Mouse (Mus musculus) splenic B cell, adult 2 months (primary cell): Measurements from ENCODE around the gene Efna1.

Experiments
- DNase-seq: peaks from one replicate; pipeline ENCODE4 v3.0.0-alpha.2; 2011; ENCODE audit warnings: low read depth, low spot score
- H3K27me3 ChIP-seq: 2 replicates; pipeline ENCODE4 v1.6.1; 2012; ENCODE audit warnings: mild to moderate bottlenecking, low read length, moderate library complexity, mixed read lengths; ENCODE audit not compliant: control insufficient read depth, poor library complexity, insufficient read depth, severe bottlenecking
- H3K36me3 ChIP-seq: 2 replicates; pipeline ENCODE4 v1.6.1; 2012; ENCODE audit warnings: mild to moderate bottlenecking, low read length, moderate library complexity, mixed read lengths; ENCODE audit not compliant: control insufficient read depth, poor library complexity, insufficient read depth, severe bottlenecking

Efna1 gene

DNA sequence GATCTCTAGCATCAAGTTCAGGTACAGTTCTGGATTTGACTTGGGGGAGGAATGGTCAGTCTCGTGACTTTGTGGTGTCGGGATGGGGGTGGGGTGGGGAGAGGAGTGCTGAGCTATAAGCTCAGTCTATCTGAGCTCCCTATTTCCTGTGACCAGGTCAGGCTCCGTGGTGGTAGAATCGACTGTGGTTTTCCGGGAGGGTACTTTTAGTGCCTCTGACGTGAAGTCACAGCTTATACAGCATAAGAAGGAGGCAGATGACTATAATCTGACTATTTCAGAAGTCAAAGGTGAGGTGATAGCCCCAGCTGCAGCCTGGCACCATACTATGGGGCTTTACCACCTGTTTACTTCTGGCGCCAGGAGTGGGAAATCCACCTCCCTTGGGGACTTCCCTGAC lies 49.6 kb downstream of the Efna1 start:
- Histone ChIP-seq H3K27me3 (no peaks in the 10 kb centered on the region), H3K36me3 (no peaks in the 10 kb centered on the region; the same call in 1 of the 2 replicates)
- peak; percentile 65 for DNase-seq

DNA sequence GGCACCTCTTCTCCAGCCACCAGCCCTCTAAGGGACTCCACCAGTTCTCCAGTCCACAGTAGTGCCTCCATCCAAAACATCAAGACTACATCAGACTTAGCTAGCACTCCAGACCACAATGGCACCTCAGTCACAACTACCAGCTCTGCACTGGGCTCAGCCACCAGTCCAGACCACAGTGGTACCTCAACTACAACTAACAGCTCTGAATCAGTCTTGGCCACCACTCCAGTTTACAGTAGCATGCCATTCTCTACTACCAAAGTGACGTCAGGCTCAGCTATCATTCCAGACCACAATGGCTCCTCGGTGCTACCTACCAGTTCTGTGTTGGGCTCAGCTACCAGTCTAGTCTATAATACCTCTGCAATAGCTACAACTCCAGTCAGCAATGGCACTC lies 50.4 kb downstream of the Efna1 start:
- Histone ChIP-seq H3K27me3 (no peaks in the 10 kb centered on the region), H3K36me3 (no peaks in the 10 kb centered on the region)
- no peak for DNase-seq

DNA sequence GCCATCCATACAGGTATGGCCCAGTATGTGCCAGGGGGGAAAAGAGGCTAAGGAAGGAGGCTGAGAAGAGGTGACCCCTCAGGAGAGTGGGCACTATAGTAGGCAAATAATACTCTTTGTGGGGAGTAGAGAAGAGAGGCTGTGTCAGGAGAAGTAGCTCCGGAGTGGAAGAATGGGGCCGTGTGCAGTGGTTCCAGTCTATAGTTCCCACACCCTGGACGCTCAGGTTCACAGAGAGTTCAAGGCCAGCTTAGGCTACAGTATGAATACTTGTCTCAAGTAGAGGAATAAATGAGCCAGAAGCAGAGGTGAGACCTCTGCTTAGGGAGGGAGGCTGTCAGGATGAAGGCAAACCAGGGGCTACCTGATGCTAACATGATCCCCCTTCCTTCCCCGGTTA lies 51.7 kb downstream of the Efna1 start:
- DNase-seq: no peak
- Histone ChIP-seq H3K36me3 (no peaks in the 10 kb centered on the region), H3K27me3 (no peaks in the 10 kb centered on the region)

DNA sequence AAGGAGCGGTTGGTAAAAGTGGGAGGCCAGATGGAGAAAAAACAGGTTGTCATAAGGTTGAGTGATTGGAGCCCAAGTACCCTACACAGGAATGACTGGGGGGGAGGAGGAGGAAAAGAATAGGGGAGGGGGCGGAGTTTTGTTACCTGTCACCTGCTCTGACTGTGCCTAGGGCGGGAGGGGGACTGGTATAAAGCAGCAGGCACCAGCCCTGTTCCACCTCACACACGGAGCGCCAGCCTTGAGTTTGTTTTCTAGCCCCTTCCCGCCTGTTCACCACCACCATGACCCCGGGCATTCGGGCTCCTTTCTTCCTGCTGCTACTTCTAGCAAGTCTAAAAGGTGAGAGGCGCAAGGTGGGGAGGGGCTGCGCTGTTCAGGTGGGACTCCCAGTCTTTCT lies 52.1 kb downstream of the Efna1 start, which contains the start of gene Muc1:
Muc1 (plus strand) TSS at position 222 of the 400 bp plus-strand sequence.
- Histone ChIP-seq H3K36me3 (no peaks in the 10 kb centered on the region), H3K27me3 (no peaks in the 10 kb centered on the region)
- no peak for DNase-seq

DNA sequence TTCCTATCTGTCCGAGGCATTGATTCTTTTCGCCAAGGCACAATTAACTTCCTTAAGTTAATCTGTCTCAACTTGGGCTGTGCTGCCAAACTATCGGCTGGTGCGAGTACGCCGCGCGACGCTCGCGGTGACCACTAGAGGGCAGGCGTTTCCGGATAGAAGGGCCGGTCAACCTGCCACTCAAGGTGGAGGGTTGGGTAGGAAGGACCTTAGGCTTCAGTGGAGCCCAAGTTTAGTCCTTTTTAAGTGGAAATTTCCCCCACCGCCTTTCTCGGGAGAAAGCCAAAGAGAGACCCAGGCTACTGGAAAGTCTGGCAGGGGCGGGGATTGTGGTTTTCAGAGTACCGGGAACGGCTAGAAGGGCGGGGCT lies 52.8 kb downstream of the Efna1 start:
- peak; percentile 91 for DNase-seq
- Histone ChIP-seq H3K36me3 (no peaks in the 10 kb centered on the region), H3K27me3 (no peaks in the 10 kb centered on the region)

DNA sequence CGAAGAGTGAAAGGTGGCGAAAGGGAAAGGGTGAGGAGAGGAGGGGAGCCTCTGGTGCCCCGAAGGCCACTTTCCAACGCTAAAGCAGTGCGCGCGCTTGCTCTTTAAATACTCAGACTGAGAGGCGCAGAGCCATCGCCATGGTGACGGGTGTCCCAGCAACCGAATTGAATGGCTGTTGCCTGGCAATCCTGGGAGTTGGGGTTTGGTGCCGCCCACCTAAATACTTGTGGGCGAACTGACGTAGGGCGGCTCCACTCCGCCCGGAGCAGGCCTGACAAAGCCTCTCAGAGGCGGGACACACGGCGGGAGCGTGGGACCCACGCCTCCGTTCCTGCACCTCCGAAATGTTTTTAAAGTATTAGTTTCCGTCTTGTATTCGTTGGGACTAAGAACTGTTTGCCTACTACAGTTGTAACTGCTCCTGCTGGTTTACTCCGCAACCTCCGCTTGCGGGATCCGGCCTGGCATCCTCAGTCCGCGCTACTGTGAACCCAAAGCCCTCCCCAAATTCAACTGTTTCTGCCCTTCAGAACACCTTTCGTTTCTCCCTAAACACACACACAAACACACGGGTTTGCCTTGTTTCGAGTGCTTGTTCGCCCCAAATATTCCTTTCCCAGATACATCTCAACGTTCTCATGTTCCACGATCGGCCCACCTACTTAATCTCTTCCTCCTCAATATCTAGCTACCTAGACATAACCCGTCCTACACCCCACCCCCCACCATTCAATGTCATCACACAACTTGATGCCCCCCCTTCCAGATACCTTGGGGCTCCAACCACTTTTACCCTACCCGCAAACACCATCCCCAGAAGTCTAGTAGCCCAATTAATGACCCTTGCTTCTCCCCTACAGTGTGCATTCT lies 53.4 kb downstream of the Efna1 start:
- Histone ChIP-seq H3K27me3 (no peaks in the 10 kb centered on the region), H3K36me3 (no peaks in the 10 kb centered on the region)
- peak; percentile 67 for DNase-seq

DNA sequence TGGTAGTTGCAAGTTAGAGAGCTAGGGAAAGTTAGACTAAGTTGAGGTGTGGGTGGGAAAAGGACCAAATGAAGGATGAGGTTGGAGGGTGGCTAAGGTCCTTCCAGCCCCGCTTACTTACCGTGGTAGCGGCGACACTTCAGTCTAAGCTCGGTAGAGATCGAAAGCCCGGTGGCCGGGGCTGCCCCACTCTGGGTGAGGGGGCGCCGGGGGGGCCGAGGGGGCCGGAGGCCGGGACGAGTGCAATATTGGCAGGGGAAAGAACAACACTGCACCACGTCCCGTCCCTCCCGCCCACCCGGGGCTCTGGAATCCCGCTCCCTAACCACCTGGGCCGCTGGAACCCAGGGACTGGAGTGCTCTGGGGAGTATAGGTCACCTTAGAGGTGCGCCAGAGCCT lies 54.0 kb downstream of the Efna1 start, which contains the start of gene Mtx1:
Mtx1 (minus strand) TSS at position 189 of the 400 bp plus-strand sequence.
- DNase-seq: no peak
- Histone ChIP-seq H3K27me3 (no peaks in the 10 kb centered on the region), H3K36me3 (no peaks in the 10 kb centered on the region)

DNA sequence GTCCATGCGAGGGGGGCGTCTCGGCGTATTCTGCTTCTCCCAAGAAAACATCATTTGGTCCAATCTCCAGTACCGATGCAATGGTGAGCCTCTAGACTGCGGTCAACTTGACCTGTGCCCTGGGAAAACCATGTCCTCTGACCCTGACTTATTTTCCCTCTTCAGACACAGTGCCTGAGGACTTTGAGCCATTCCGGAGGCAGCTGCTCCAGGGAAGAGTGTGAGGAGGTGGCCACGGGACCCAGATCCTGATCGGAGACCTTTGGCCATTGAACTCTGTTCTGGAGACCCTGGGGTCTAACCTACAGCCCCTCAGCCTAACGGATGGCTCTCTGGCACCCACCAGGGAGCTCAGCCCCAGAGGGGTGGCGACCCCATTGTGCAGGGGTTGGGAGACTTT lies 54.6 kb downstream of the Efna1 start:
- no peaks in the 10 kb centered on the region for H3K27me3 ChIP-seq
- H3K36me3 ChIP-seq: no peaks in the 10 kb centered on the region
- no peak for DNase-seq

DNA sequence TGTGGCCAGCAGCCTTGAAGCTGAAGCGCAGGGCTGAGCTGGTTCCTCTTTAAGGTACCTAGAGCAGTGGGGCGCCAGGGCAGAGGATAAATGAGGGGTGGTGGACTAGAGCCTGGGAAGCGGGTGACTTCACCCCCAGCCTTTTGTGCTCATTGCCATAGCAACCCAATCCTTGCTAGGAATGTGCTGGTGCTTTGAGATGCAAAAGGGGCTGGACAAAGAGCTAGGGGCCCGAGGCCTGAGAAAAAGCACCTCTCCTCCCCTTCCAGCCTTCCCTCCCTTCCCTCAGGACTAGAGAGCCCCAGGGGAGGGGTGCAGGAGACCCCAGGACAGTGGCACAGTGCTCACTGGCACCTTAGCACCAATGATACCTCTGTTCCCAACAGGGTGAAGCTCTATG lies 55.0 kb downstream of the Efna1 start:
- H3K27me3 ChIP-seq: no peaks in the 10 kb centered on the region

DNA sequence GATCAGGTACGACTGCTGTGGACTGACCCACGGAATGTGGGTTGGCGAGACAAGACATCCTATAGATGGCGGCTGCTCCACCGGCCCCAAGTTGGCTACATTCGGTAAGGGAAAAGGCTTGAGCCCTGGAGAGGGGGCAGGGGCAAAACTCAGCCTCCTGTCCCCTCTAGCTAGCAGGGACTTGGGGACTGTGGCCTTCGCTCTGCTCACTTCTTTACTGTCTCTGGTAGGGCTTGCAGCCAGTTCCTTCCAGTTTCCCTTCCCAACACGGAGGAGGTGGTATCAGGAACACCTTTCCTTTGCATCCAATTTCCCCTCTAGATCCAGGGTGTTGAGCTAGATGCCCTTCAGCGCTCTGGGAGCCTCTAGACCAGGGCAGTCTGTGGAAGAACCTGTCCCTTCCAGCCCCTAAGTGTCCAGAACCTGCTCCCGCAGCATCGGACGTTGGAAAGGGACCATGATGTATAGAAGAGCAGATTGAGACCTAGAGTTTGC lies 55.6 kb downstream of the Efna1 start:
- no peaks in the 10 kb centered on the region for H3K27me3 ChIP-seq
- H3K36me3 ChIP-seq: no peaks in the 10 kb centered on the region
- no peak for DNase-seq

More for the DNA sequence above, 55.0 kb downstream of the Efna1 start:
- DNase-seq: no peak
- H3K36me3 ChIP-seq: no peaks in the 10 kb centered on the region

DNA sequence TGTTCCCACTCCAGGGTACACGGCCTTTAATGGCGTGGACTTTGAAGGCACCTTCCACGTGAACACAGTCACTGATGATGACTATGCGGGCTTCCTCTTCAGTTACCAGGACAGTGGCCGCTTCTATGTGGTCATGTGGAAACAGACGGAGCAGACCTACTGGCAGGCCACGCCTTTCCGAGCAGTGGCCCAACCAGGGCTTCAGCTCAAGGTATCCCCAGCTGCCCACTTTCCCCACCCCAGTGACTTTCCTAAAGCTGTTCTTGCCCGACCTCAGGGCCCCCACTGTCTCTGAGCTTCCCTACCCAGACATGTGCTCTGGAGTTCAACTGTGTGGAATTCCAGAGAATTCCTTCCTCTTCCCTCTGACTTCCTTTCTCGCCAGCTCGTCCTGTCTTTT lies 56.1 kb downstream of the Efna1 start:
- no peaks in the 10 kb centered on the region for H3K27me3 ChIP-seq
- DNase-seq: no peak
- H3K36me3 ChIP-seq: no peaks in the 10 kb centered on the region
